Mouse (Mus musculus) testis, adult 2 months (tissue): ENCODE measurements around the gene Hmga1.

Experiments
- CTCF ChIP-seq: fragments of 200-500 bp; IDR thresholded peaks from 2 replicates; pipeline ENCODE4 v1.5.1; 2012; ENCODE audit warnings: low read depth, mild to moderate bottlenecking, inconsistent platforms, low read length, moderate library complexity; ENCODE audit not compliant: control insufficient read depth, insufficient read depth, insufficient replicate concordance
- POLR2A ChIP-seq: fragments of 200-500 bp; IDR thresholded peaks from 2 replicates; pipeline ENCODE4 v1.6.1; 2012; ENCODE audit warnings: low read depth, mild to moderate bottlenecking, inconsistent platforms, low read length, moderate library complexity; ENCODE audit not compliant: control insufficient read depth

GRCm38 (mm10) chr17:27523121-27523520 lies 33.2 kb upstream of the Hmga1 start:
- TF ChIP-seq CTCF (no peak), POLR2A (no peak)
